Mouse (Mus musculus) spleen, adult 12 weeks (tissue): ENCODE measurements around the gene Unc93a2.
"Not testable (repeated sequence)": the region's sequence is repeated elsewhere in the genome, so short reads cannot be mapped to it uniquely, and the experiment has no call there.

Experiments
- DNase-seq: peaks from one replicate; pipeline ENCODE4 v3.0.0; 2022; ENCODE audit warnings: low spot score

The Unc93a2 gene

DNA sequence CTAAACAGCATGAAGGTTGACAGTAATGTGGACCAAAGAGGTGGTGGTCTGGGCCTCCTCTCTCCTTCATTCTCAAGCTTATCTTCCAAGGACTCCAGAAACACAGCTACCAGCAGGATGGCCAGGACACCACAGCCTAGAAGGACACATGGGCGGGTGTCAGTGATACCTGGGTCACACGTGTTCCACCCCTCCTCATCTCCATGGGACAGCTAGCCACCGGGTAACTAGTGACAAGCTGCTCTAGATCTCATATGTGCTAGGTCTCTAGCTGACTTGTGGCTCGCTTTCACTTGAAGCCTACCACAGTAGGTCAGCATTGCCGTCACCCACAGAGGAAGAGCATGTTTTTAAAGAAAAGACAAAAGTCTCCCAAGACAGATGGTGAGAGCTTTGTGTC lies 13.4 kb downstream of the Unc93a2 start, which contains the start of gene Gm49630:
TSS of gene Gm49630 (minus strand) at position 101 of the 400 bp plus-strand sequence.
- DNase-seq: not testable (repeated sequence)

DNA sequence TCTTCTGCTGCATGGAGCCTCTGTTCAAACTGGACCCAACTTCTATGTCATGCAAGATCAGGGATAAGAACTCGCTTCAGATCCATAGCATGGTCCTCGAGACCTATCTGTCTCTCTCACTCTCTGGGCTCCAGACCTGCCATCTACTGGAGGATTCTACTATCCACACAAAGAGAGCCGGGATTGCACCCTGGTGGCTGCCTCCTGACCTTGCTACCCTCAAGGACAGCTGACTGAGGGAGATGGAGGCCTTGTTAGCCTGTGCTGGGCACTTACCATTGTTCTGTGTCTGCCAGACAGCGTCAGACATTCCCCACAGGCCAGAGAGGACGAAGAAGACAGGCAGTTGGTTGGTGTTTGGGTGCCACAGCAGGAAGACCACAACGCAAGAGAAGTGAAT lies 15.9 kb downstream of the Unc93a2 start:
- not testable (repeated sequence) for DNase-seq

DNA sequence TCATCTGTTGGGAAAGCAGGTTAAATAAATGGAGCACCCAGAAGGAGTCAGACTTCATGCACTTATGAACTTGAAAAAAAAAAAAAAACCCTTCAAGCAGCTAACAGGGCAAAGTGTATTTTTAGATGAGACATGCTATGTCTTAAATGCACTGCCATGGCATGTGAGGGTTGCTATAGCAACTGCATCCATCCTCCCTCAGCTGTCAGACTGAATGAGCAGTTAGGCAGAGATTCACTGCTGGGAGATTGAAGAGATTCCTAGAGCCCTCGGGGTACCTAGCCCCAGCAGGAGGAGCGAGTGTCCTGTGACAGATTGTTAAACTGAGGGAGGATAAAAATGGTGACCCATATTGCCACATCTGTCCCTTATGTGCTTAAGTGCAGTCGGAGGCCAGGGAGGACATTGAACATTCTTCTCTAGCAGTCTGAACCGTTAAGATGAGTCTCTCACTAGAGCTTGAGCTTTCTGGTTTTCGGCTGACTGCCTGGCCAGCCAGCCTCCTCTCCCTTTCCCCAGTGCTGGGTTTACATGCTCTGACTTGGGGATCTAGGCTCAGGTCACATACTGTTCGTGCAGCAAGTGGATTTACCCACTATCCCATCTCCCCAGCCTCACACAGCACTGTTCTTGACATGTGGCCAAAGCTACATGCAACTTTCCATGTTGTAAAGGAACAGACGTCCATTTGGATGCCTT lies 18.4 kb downstream of the Unc93a2 start:
- DNase-seq: not testable (repeated sequence)

DNA sequence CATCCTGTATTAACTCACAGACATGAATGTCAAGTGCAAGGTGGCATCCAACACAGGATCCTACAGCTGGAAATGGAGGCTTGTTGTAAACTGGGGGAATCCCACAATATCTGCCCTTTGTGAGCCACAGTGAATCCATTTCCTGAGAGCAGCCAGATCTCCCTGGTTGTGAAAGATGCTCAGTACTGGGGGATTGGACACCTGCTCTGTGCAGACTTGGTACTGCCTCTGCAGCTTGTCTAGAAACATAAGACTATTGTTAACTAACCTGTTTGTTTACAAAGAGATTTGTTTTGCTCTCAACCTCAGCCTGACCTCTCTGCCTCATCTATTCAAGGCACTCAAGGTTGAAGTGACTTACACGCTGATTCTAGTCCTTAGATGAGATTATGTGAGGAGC lies 19.0 kb downstream of the Unc93a2 start:
- not testable (repeated sequence) for DNase-seq

DNA sequence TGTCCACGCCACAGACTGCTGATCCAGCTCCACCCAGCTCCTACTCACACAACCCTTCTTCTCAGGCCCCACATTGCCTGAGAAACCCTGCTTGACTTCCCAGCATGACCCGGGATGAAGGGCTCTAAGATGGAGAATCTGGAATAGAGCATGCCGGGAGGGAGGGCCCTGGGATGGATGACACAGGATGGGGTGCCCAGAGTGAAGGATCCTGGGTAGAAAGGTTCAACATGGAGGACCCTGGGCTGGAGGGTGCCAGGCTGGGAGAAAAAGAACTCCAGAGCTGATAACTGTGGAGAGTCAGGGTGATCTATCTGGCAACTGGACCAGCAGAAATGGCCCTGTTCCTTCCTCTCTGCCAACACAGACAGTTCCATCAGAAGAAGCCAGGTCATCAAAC lies 19.6 kb downstream of the Unc93a2 start:
- not testable (repeated sequence) for DNase-seq

DNA sequence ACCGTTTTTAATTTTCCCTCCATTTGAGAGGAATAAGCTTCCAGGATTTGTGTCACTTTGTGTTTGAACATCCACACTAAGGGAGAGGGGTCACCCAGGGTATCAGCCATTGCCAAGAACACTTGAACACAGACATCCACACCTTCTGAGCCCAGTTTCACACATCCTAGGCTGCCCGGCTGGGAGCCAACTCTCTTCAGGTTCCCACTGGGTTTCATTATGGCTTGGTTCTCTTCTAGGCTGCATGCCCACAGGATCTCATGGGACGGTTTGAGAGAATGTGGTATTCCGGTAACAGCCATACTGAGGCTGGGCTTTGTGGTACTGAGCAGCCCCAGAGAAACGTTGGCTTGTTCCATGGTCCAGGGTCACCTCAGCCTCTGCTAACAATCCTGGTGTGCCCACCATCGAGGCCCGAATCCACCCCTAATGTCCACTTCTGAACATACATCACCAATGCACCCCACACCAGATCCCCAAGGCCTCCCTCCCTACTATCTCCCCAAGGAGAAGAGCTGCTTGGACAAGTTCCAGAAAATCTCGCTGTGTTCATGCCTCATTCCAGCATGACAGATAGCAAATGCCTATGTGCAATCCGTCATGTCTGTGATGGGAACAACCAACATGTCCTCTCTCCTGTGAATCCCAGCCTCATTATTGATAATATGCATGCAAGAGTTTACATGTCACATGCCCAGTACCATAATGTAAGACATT lies 24.4 kb downstream of the Unc93a2 start:
- DNase-seq: not testable (repeated sequence)

DNA sequence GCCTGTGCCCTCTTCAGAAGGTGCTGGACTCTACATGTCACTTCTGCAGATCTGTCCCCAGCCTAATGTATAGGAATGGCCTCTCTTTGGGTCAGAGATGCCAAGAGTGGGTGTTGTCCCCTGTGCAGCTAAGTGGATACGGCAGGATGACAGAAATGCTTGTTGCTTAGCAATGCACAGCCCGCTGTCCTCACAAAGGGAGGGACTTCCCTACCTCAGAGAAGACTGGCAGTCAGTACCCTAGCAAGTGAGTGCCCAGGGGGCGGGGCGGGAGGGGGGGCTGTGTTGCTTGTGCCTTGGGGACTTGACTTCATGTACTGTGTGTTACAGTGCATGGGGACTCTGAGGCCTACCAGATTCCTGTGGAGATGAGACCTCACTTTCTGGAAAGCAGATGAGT lies 25.5 kb downstream of the Unc93a2 start:
- DNase-seq: not testable (repeated sequence)

DNA sequence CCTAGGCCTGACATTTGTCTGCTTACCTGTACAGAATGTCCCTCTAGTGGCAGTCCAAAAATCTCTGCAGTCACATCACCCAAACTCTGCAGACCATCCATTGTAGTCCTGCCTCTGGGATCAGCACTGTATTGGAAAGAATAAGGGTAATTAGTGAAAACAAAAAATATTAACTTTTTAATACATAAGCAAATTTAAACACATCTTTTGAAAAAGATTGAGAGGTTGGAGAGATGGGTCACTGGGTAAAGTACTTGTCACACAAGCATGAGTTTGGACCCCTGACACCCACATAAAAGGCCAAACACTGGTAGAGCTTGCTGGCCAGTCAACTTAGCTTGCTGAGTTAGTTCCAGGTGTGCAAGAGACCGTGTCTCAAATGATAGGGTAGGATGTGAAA lies 32.7 kb downstream of the Unc93a2 start, which contains the start of gene Ttll2:
TSS of gene Ttll2 (minus strand) at position 101 of the 400 bp plus-strand sequence.
- not testable (repeated sequence) for DNase-seq

DNA sequence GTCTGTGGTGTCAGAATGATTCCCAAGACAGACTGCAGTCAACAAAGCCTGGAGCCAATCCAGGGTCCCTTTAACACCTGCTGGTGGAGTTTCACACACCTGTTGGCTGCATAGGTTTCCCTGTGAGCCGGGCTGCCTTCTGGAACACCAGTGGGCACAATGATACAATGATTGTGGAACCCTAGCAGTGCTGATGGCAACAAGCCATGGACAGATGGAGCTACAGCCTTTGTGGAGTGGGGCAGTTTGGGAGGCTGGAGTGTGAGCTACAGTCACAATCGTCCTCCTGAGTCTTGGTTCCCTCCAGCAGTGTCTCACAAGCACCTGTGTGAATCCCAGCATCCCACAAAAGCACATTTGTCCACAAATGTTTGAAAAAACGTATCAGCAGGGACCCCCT lies 36.5 kb downstream of the Unc93a2 start:
- not testable (repeated sequence) for DNase-seq

DNA sequence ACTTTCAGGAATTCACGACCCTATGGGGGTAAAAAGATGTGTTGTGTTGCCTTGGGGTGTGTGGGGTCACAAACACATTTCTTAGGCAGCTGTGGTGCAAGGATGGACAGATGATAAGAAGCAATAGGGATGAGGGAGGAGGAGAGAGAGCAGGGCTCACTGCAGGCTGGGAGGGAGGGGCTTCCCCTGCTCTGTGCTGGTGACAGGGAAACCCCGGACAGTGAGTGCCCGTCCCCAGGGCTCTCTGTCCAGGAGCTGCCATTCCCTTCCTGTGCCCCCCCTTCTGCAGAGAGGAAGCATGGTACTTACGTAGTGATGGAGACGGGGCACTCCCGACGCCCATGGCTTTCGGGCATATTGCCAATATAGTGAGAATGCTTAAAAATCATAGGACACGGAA lies 47.9 kb downstream of the Unc93a2 start:
- DNase-seq: not testable (repeated sequence)

DNA sequence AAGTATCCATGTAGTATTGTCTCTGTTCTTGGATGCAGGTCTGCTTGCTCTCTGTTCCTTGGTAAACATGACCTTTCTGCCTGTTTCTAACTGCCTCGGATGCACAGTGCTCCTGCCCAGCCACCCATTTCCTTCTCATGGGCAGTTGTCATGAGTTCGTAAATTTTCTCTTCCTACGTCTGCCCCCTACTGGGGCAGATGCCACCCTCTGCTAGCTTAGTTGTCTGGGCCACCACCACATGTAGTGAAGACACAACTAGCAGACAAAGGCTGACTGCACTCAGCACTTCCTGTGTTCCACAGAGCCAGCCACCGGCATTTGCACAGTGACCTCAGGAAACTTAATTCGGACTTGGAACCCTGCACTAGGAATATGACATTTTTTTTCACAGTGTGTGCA lies 52.5 kb downstream of the Unc93a2 start:
- not testable (repeated sequence) for DNase-seq

DNA sequence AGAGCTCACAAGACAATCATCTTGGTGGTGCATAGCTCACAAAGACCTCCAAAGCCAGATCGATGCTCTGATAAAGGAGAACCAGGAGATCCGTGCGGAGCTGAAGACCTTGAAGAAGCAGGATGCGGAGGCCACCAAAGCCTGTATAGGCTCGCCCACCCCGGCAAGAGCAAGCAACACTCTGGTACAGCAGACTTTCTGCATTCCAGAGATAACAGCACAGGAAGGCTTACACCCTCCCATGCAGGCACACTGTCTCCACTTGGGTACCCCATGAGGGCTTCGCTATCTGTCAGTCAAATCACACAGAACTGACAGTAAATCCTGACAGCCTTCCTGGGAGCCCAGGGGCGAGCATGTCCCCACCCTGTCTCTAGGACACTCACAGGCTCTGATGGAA lies 58.8 kb downstream of the Unc93a2 start:
- not testable (repeated sequence) for DNase-seq

DNA sequence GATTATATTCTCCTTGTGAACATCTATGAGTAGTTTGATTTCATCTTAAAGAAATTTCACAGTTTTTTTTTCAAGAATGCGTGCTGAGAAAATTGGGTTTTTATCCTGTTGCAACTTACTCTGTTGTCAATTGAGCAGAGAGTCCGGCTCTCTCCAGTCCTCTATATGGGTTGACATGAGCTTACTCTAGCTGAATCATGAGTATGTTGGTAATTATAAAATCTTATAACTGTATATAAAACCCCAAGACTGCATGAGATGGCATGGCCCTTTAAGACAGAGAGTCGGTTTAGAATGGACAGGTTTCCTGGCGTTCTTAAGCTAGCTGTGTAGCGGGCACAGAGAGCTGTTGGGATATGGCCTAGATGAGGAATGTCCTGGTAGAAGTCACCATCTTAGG lies 60.9 kb downstream of the Unc93a2 start, which contains the start of gene Tcp10a:
TSS of gene Tcp10a (plus strand) at position 301 of the 400 bp plus-strand sequence.
- DNase-seq: not testable (repeated sequence)

DNA sequence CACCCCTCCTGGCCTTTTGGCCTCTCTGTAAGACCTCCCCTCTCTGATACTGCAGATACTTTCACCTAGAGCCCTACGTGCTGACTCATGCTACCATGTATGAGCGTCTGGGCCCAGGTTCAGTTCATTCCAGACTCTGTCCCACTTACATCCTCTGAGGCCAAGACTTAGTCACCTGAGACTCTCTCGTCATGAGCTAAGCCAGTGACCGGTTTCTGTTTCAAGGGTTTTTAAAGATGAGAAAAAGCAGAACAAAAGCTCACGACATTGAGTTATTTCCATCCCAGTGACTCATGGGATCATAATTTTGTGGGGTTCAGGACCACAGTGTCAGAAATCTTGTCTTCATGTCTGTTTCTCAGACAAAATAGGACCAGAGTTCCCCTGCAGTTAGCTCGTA lies 65.5 kb downstream of the Unc93a2 start:
- not testable (repeated sequence) for DNase-seq

DNA sequence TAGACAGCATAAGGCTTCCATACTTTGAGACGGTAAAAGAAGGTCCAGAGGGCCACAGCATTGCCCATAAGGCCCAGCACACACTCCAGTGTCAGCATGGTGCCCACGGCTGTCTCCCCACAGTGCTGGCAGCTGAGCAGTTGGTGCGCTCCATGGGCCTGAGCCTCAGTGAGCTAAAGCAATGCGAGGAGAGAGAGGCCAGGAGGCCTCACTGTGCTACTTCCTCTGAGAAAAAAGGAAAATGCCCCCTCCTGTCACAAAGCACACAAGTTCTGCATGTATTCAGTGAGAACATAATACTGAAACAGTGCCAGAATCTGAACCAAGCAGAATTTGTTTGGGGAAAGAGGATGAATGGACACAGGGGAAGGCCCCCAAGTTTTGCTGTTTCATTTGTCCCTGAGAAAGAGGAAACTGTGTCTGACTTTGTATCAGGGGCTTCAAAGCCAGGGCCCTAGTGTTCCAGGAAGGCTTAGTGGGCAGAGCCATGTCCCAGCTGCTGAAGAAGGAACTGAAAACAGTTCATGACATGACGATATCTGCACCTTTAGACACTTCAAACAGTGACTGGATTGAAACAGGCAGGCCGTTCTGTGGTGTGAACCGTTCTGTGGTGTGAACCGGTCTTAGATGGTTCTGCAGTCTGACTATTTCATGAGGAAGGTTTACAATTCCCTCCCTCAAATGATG lies 69.4 kb downstream of the Unc93a2 start:
- DNase-seq: peak; percentile 2
